Mouse (Mus musculus) lung, adult 2 months (tissue): ENCODE data around the gene Olfr558. TPM values are rescaled to one million over a fixed set of nuclear protein-coding genes. Genes with fewer than 3 reads are reported as not detected.

Source experiments
- DNase-seq: peaks from one replicate; pipeline ENCODE4 v3.0.0; 2022
- H3K4me1 ChIP-seq: fragments of 200-500 bp; 2 replicates; pipeline ENCODE4 v1.6.1; 2011; ENCODE audit warnings: low read length; ENCODE audit not compliant: control insufficient read depth, insufficient read depth
- H3K4me3 ChIP-seq: fragments of 200-500 bp; replicated peaks from 2 replicates; pipeline ENCODE3; 2011; ENCODE audit warnings: low read depth, mild to moderate bottlenecking, control low read depth, low read length; ENCODE audit errors: extremely low read depth
- CTCF ChIP-seq: fragments of 200-500 bp; IDR thresholded peaks from 2 replicates; pipeline ENCODE4 v1.5.1; 2011; ENCODE audit warnings: mild to moderate bottlenecking, low read length, control low read depth; ENCODE audit not compliant: insufficient read depth
- POLR2A ChIP-seq: fragments of 200-500 bp; IDR thresholded peaks from 2 replicates; pipeline ENCODE4 v1.6.1; 2011; ENCODE audit warnings: low read depth, mild to moderate bottlenecking, control low read depth, low read length, borderline replicate concordance; ENCODE audit errors: extremely low read depth
- WGBS: fragments of 180-500 bp; shearing (Covaris S2); methylation state at CpG from one replicate; pipeline ENCODE4 v1.1.7; 2018; 5-methylcytosine and 5-hydroxymethylcytosine counted together
- polyA plus RNA-seq: library from polyadenylated mRNA; depleted of rRNA; stranded (reverse); fragments of >200 nt; gene quantifications from 2 replicates; pipeline ENCODE4 v1.2.3, GENCODE M21; 2012; rRNA removed

Gene Olfr558
- polyA plus RNA-seq, 1 experiment, result 0.37 TPM

GRCm38 (mm10) chr7:102718970-102719369, 17.0 kb downstream of the Olfr558 start, which contains the start of gene Olfr33:
TSS of gene Olfr33 (minus strand) at chr7:102719070.
- Histone ChIP-seq H3K4me3 (no peak within 1 kb of the TSS), H3K4me1 (no peaks in the 10 kb centered on the region)
- 31% methylated on average over 1 of the region's 1 CpGs for whole genome bisulfite sequencing
- DNase-seq, result no peak
- no peak for TF ChIP-seq POLR2A
- TF ChIP-seq CTCF, result no peak

- H3K4me3 ChIP-seq, result no peak within 1 kb of the TSS
- no peak for TF ChIP-seq POLR2A
- H3K4me1 ChIP-seq, result no peaks in the 10 kb centered on the region
- no peak for DNase-seq
These were observed 25.4 kb downstream of the Olfr558 start, which contains the start of gene Olfr559 for GRCm38 (mm10) chr7:102727391-102727790. TSS of gene Olfr559 (minus strand) at chr7:102727491.

- Histone ChIP-seq H3K4me1 (no peaks in the 10 kb centered on the region), H3K4me3 (no peak overlapping the region)
- TF ChIP-seq CTCF, result no peak
- no peak for TF ChIP-seq POLR2A
- 13% methylated on average over 1 of the region's 1 CpGs for WGBS
- DNase-seq, result no peak
These were observed 31.8 kb downstream of the Olfr558 start for GRCm38 (mm10) chr7:102733793-102734192.

GRCm38 (mm10) chr7:102737705-102738104, 35.7 kb downstream of the Olfr558 start:
- 39% methylated on average over 2 of the region's 2 CpGs for WGBS
- H3K4me3 ChIP-seq, result no peak overlapping the region
- TF ChIP-seq CTCF (no peak), POLR2A (no peak)
- no peaks in the 10 kb centered on the region for H3K4me1 ChIP-seq
- DNase-seq, result no peak

GRCm38 (mm10) chr7:102752086-102752485, 50.1 kb downstream of the Olfr558 start:
- 17% methylated on average over 1 of the region's 1 CpGs for WGBS
- no peak for DNase-seq

GRCm38 (mm10) chr7:102759266-102759665, 57.3 kb downstream of the Olfr558 start, which contains the start of the genes Olfr560 and Olfr78:
TSS of gene Olfr560 (minus strand) at chr7:102759366.
TSS of gene Olfr78 (minus strand) at chr7:102759471.
- H3K4me1 ChIP-seq, result no peaks in the 10 kb centered on the region
- 67% methylated on average over 4 of the region's 4 CpGs for WGBS
- TF ChIP-seq CTCF (no peak), POLR2A (no peak)
- H3K4me3 ChIP-seq, result no peak within 1 kb of the TSS
- DNase-seq, result no peak

More at GRCm38 (mm10) chr7:102752086-102752485, 50.1 kb downstream of the Olfr558 start:
- H3K4me1 ChIP-seq, result no peaks in the 10 kb centered on the region
- no peak overlapping the region for H3K4me3 ChIP-seq
- TF ChIP-seq CTCF, result no peak

Other genes starting within 250 kb of the Olfr558 start
- not detected in 2 replicates for gene Olfr543, start 220.5 kb upstream of the Olfr558 start, polyA plus RNA-seq
- not detected in 2 replicates for gene Olfr544, start 213.9 kb upstream of the Olfr558 start, polyA plus RNA-seq
- not detected in 2 replicates for gene Olfr545, start 202.6 kb upstream of the Olfr558 start, polyA plus RNA-seq
- gene Olfr547, start 167.5 kb upstream of the Olfr558 start, polyA plus RNA-seq, result not detected in 2 replicates
- gene Olfr548-ps1, start 161.3 kb upstream of the Olfr558 start, polyA plus RNA-seq, result not detected in 2 replicates
- not detected in 2 replicates for gene Olfr549, start 152.3 kb upstream of the Olfr558 start, polyA plus RNA-seq
- gene Trim21, start 136.7 kb upstream of the Olfr558 start, polyA plus RNA-seq, result 6.1 and 9.7 TPM in 2 replicates
- gene Olfr550, start 130.8 kb upstream of the Olfr558 start, polyA plus RNA-seq, result 8.4 and 9.4 TPM in 2 replicates
- gene Olfr551, start 110.3 kb upstream of the Olfr558 start, polyA plus RNA-seq, result not detected in 2 replicates
- 0.13 and 0.16 TPM in 2 replicates for gene Olfr552, start 104.4 kb upstream of the Olfr558 start, polyA plus RNA-seq
- gene Olfr553, start 84.0 kb upstream of the Olfr558 start, polyA plus RNA-seq, result not detected in 2 replicates
- gene Olfr554, start 63.8 kb upstream of the Olfr558 start, polyA plus RNA-seq, result not detected in 2 replicates
- not detected in 2 replicates for gene Olfr555, start 43.4 kb upstream of the Olfr558 start, polyA plus RNA-seq
- 0.12 and 0.19 TPM in 2 replicates for gene Olfr556, start 37.3 kb upstream of the Olfr558 start, polyA plus RNA-seq
- 16.7 and 23.7 TPM in 2 replicates for gene Trim68, start 14.9 kb upstream of the Olfr558 start, polyA plus RNA-seq
- gene Olfr557, start 6.3 kb upstream of the Olfr558 start, polyA plus RNA-seq, result 0.26 TPM in 1 of 2 replicates, not detected in the other
- not detected in 2 replicates for gene Olfr33, start 16.9 kb downstream of the Olfr558 start, polyA plus RNA-seq
- gene Olfr559, start 25.3 kb downstream of the Olfr558 start, polyA plus RNA-seq, result not detected in 2 replicates
- not detected in 2 replicates for gene Olfr560, start 57.2 kb downstream of the Olfr558 start, polyA plus RNA-seq
- 0.53 and 1.7 TPM in 2 replicates for gene Olfr78, start 57.3 kb downstream of the Olfr558 start, polyA plus RNA-seq
- 0.10 TPM in 1 of 2 replicates, not detected in the other for gene Olfr561, start 69.0 kb downstream of the Olfr558 start, polyA plus RNA-seq
- gene Olfr564, start 101.3 kb downstream of the Olfr558 start, polyA plus RNA-seq, result not detected in 2 replicates
- not detected in 2 replicates for gene Olfr566, start 156.6 kb downstream of the Olfr558 start, polyA plus RNA-seq
- gene Olfr568, start 174.9 kb downstream of the Olfr558 start, polyA plus RNA-seq, result not detected in 2 replicates
- not detected in 2 replicates for gene Olfr569, start 188.7 kb downstream of the Olfr558 start, polyA plus RNA-seq
- gene Olfr570, start 192.4 kb downstream of the Olfr558 start, polyA plus RNA-seq, result not detected in 2 replicates
- gene Olfr571, start 215.3 kb downstream of the Olfr558 start, polyA plus RNA-seq, result not detected in 2 replicates
- gene Olfr572, start 222.2 kb downstream of the Olfr558 start, polyA plus RNA-seq, result not detected in 2 replicates
- gene Olfr573-ps1, start 240.4 kb downstream of the Olfr558 start, polyA plus RNA-seq, result not detected in 2 replicates
- gene Olfr574, start 246.3 kb downstream of the Olfr558 start, polyA plus RNA-seq, result not detected in 2 replicates